Mouse (Mus musculus): ENCODE results near the gene Art5.

GRCm38 (mm10) chr7:102113151-102113729, 4.0 kb upstream of the Art5 start:
- TF ChIP-seq CTCF (IDR thresholded peaks at IDR 0.05; ENCODE audit: borderline replicate concordance, insufficient read depth, low read length) = no peak
- TF ChIP-seq POLR2A (IDR thresholded peaks at IDR 0.05; ENCODE audit: low read depth, low read length) = no peak
